Mouse (Mus musculus) lung, postnatal 0 days (tissue): ENCODE measurements at regions not wholly inside any gene's neighbourhood (a gene's known extent, or its start where the extent isn't known, plus 50 kb on each side); places are given as distances from the start of the nearest gene placed in this dataset.

Experiments used
- CTCF ChIP-seq: IDR thresholded peaks from 2 replicates; pipeline ENCODE4 v1.5.1; 2016; ENCODE audit warnings: antibody characterized with exemption, mild to moderate bottlenecking
- EP300 ChIP-seq: IDR thresholded peaks from 2 replicates; pipeline ENCODE4 v1.6.1; 2016; ENCODE audit warnings: antibody characterized with exemption, mild to moderate bottlenecking, control low read depth

GRCm38 (mm10) chr9:33089977-33090376, 454.0 kb downstream of the Ets1 start:
- no peak for TF ChIP-seq CTCF
- no peak for TF ChIP-seq EP300
